In the genomic region with DNA sequence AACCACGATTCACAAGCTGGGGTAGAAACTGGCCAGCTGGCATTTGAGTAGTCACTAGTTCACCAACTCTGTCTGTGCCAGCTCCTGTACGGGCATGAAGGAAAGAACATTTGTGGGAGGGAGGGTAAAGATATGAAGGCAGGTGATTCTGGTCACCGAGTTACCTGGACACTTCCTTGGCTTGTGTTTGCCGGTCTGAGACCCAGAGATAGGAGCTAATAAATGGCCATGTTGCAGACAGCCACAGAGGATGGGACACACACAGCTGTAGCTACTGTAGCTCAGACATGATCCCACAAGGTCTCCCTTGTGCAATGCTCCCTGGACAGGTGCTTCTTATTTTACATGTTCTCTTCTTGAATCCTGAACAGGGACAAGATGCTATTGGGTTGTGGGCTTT, we compare ENCODE assay signal across 18 mouse cellular contexts.
"Had no signal": no experiment of that assay in that cellular context is flagged by ENCODE, and none has a peak within 500 bp of the region (broad histone marks: within the 10 kb centered on the region; RNA-seq: fewer than 3 reads in every experiment).

No protein-coding gene starts in this region.

- H3K4me1 ChIP-seq: midbrain, embryonic 10.5 days; midbrain, embryonic 12.5 days; neural tube, embryonic 12.5 days had no signal

- H3K9ac ChIP-seq: lung, embryonic 14.5 days; midbrain, embryonic 12.5 days; neural tube, embryonic 12.5 days had no signal

- ATAC-seq: midbrain, embryonic 16.5 days had no signal

- H3K27ac ChIP-seq: midbrain, embryonic 10.5 days; midbrain, embryonic 12.5 days; neural tube, embryonic 12.5 days had no signal

- H3K9me3 ChIP-seq: midbrain, embryonic 10.5 days; midbrain, embryonic 12.5 days; neural tube, embryonic 12.5 days had no signal

- H3K36me3 ChIP-seq: midbrain, embryonic 10.5 days; midbrain, embryonic 12.5 days; neural tube, embryonic 12.5 days had no signal

- H3K4me2 ChIP-seq: lung, embryonic 14.5 days; midbrain, embryonic 12.5 days; neural tube, embryonic 12.5 days had no signal

- H3K27me3 ChIP-seq: midbrain, embryonic 12.5 days; neural tube, embryonic 12.5 days had no signal

- DNase-seq: lung, adult 18-20 months; lung, embryonic 14.5 days; lung, postnatal 10 days; lung, postnatal 4 days; midbrain, embryonic 14.5 days; retina, postnatal 1 day; right cerebral cortex, adult 18-20 months; right cerebral cortex, postnatal 25 days; right cerebral cortex, postnatal 4 days; spleen, adult 18-20 months; thymus, adult 18-20 months; thymus, postnatal 14 days; thymus, postnatal 36 days had no signal

- H3K4me3 ChIP-seq: midbrain, embryonic 10.5 days; midbrain, embryonic 12.5 days; myocyte; neural tube, embryonic 12.5 days had no signal
